Mouse (Mus musculus) kidney, adult 10 weeks (tissue): ENCODE data around the gene Catsperd. TPM values are rescaled to one million over a fixed set of nuclear protein-coding genes. Genes with fewer than 3 reads are reported as not detected.

Source experiments
- polyA plus RNA-seq: library from polyadenylated mRNA; stranded (reverse); fragments of 350-450 nt; fragmentation: Illumina TruSeq; extraction: RNeasy Lipid Tissue Mini Kit (QIAGEN cat#74804); gene quantifications from one replicate; pipeline ENCODE4 v1.2.3, GENCODE M21; 2014; ENCODE audit warnings: low read depth, low replicate concordance

Catsperd gene
- 0.57 TPM for polyA plus RNA-seq

GRCm38 (mm10) chr17:56627530-56628277, at the start of gene Catsperd:
TSS of gene Catsperd (plus strand) at chr17:56628143.

GRCm38 (mm10) chr17:56584257-56585130, 43.4 kb upstream of the Catsperd start, which contains the start of the genes Safb2 and Safb:
TSS of gene Safb2 (minus strand) at chr17:56584585.
TSS of gene Safb (plus strand) at chr17:56584825.

GRCm38 (mm10) chr17:56609452-56610171, 18.3 kb upstream of the Catsperd start, which contains the start of gene 2410015M20Rik:
TSS of gene 2410015M20Rik (minus strand) at chr17:56609771.

GRCm38 (mm10) chr17:56613236-56613844, 14.6 kb upstream of the Catsperd start, which contains the start of gene Rpl36:
TSS of gene Rpl36 (plus strand) at chr17:56613416.

GRCm38 (mm10) chr17:56626754-56627470, 1.0 kb upstream of the Catsperd start, which contains the start of gene Lonp1:
TSS of gene Lonp1 (minus strand) at chr17:56626887.

GRCm38 (mm10) chr17:56672941-56673646, 45.2 kb downstream of the Catsperd start, which contains the start of gene Ranbp3:
TSS of gene Ranbp3 (plus strand) at chr17:56673294.

Other genes with a start within 250 kb of the Catsperd start
- 0.16 TPM for gene Ptprs, start 151.7 kb upstream of the Catsperd start, polyA plus RNA-seq
- not detected for gene Znrf4, start 115.7 kb upstream of the Catsperd start, polyA plus RNA-seq
- gene Gm20219, start 73.8 kb upstream of the Catsperd start, polyA plus RNA-seq = not detected
- gene Safb2, start 43.6 kb upstream of the Catsperd start, polyA plus RNA-seq = 15.6 TPM
- gene Safb, start 43.3 kb upstream of the Catsperd start, polyA plus RNA-seq = 6.9 TPM
- 12.7 TPM for gene 2410015M20Rik, start 18.4 kb upstream of the Catsperd start, polyA plus RNA-seq
- 2.0 TPM for gene Rpl36, start 14.7 kb upstream of the Catsperd start, polyA plus RNA-seq
- gene Lonp1, start 1.3 kb upstream of the Catsperd start, polyA plus RNA-seq = 9.1 TPM
- gene Ranbp3, start 45.2 kb downstream of the Catsperd start, polyA plus RNA-seq = 0.53 TPM
- 1.5 TPM for gene Ndufa11, start 89.6 kb downstream of the Catsperd start, polyA plus RNA-seq
- 12.9 TPM for gene Vmac, start 89.9 kb downstream of the Catsperd start, polyA plus RNA-seq
- not detected for gene Nrtn, start 129.4 kb downstream of the Catsperd start, polyA plus RNA-seq
- 1.3 TPM for gene Dus3l, start 136.6 kb downstream of the Catsperd start, polyA plus RNA-seq
- not detected for gene Prr22, start 142.1 kb downstream of the Catsperd start, polyA plus RNA-seq
- 0.12 TPM for gene Rfx2, start 202.9 kb downstream of the Catsperd start, polyA plus RNA-seq
- gene Acsbg2, start 246.3 kb downstream of the Catsperd start, polyA plus RNA-seq = not detected
- not detected for gene 1700061G19Rik, start 247.3 kb downstream of the Catsperd start, polyA plus RNA-seq